12 mouse cellular contexts compared by ENCODE assay signal in genomic region chr1:40084386-40084785, GRCm38 (mm10). TPM values are rescaled to one million over a fixed set of nuclear protein-coding genes. Genes with fewer than 3 reads are reported as not detected.
DNase-seq lines count a peak whose midpoint lies in the region; ATAC-seq and TF ChIP-seq lines count a peak whose summit lies in the region.
"Had no signal": no experiment of that assay in that cellular context is flagged by ENCODE, and none has a peak within 500 bp of the region (broad histone marks: within the 10 kb centered on the region; RNA-seq: fewer than 3 reads in every experiment).

No protein-coding gene starts in this region.

- no peak for TF ChIP-seq CTCF in layer of hippocampus, adult 2 months (conservative IDR thresholded peaks at IDR 0.05)

- peak; percentile 75 for ATAC-seq in megakaryocyte, adult 5-6 weeks (ENCODE audit: poor library complexity, severe bottlenecking)

- H3K27ac ChIP-seq in layer of hippocampus, adult 2 months, result no peak overlapping the region
- H3K27ac ChIP-seq: limb, embryonic 13.5 days had no signal

- no peak overlapping the region for H3K4me3 ChIP-seq in layer of hippocampus, adult 2 months
- H3K4me3 ChIP-seq: limb, embryonic 13.5 days had no signal

- peak; percentile 11 to 12 for DNase-seq in frontal cortex, postnatal 10 days (ENCODE audit: low spot score in 2 of 2)
- no peak for DNase-seq in frontal cortex, postnatal 25 days (ENCODE audit: low spot score in 2 of 2)
- DNase-seq in right cerebral cortex, postnatal 14 days, result peak; percentile 14
- DNase-seq in right cerebral cortex, postnatal 36 days (ENCODE audit: low spot score in 2 of 2), result no peak
- DNase-seq in thymus, adult 18-20 months, result no peak
- no peak for DNase-seq in urinary bladder, postnatal 4 days (ENCODE audit: low spot score in 2 of 2)
- no peak for DNase-seq in layer of hippocampus, adult 2 months (ENCODE audit: low spot score in 2 of 2)
- DNase-seq: gastrocnemius, postnatal 25 days; lung, postnatal 36 days had no signal

RNA-seq across cellular contexts. Expression of gene Il1r2, which starts 10.5 kb away (rescaled TPM):
- 16.3 and 22.4 TPM in 2 replicates for total RNA-seq in megakaryocyte, adult 5-6 weeks (2015)
- total RNA-seq in megakaryocyte, adult 5-6 weeks (2017), result 19.2 and 27.0 TPM in 2 replicates
- total RNA-seq in layer of hippocampus, adult 2 months (2021), result not detected
- total RNA-seq: heart, postnatal 25 days had no signal

Comparison
In these comparisons a context has a peak if more than half of its experiments do, and no peak if none do; other contexts are left out.
1. DNase-seq: peak in frontal cortex, postnatal 10 days (2 of 2) and right cerebral cortex, postnatal 14 days (single experiment); none in frontal cortex, postnatal 25 days (0 of 2), right cerebral cortex, postnatal 36 days (0 of 2), thymus, adult 18-20 months (0 of 2), urinary bladder, postnatal 4 days (0 of 2) and layer of hippocampus, adult 2 months (0 of 2).
2. RNA of gene Il1r2, which starts 10.5 kb away (total RNA-seq): 16.3 to 27.0 TPM in megakaryocyte, adult 5-6 weeks; not detected in layer of hippocampus, adult 2 months; every median in the first group is over 10 times any median in the second.